Mouse (Mus musculus) subcutaneous adipose tissue, adult 2 months (tissue): Measurements from ENCODE around the gene Aagab. TPM values are rescaled to one million over a fixed set of nuclear protein-coding genes. Genes with fewer than 3 reads are reported as not detected.

Source experiments
- polyA plus RNA-seq: library from polyadenylated mRNA; depleted of rRNA; stranded (reverse); fragments of >200 nt; gene quantifications from 2 replicates; pipeline ENCODE4 v1.2.3, GENCODE M21; 2012; ENCODE audit warnings: low replicate concordance; rRNA removed

Gene Aagab
- 16.9 and 17.9 TPM in 2 replicates for polyA plus RNA-seq

GRCm38 (mm10) chr9:63602043-63602939 lies at the start of gene Aagab, which contains the start of gene Iqch:
Gene Aagab, plus strand, starts transcription at chr9:63602660.
Gene Iqch, minus strand, starts transcription at chr9:63602493.

Other genes starting within 250 kb of the Aagab start
- 33.3 and 40.8 TPM in 2 replicates for gene Map2k5, start 224.8 kb upstream of the Aagab start, polyA plus RNA-seq
- 40.6 and 43.5 TPM in 2 replicates for gene 2300009A05Rik, start 203.4 kb upstream of the Aagab start, polyA plus RNA-seq
- not detected in 2 replicates for gene Iqch, start 167 bp upstream of the Aagab start, polyA plus RNA-seq
- gene Smad3, start 155.3 kb downstream of the Aagab start, polyA plus RNA-seq, result 23.8 and 47.5 TPM in 2 replicates